Mouse (Mus musculus) monocyte, adult 5-6 weeks (primary cell): ENCODE results near the gene Ppp1r37. TPM values are rescaled to one million over a fixed set of nuclear protein-coding genes. Genes with fewer than 3 reads are reported as not detected.

Source experiments
- total RNA-seq: library from RNA; stranded (forward); fragments of 200-1000, 200-491, 200-594 nt; gene quantifications from 3 replicates; pipeline ENCODE4 v1.2.3, GENCODE M21; 2017

Gene Ppp1r37
- total RNA-seq, 1 experiment from 2014 or later: 8.9 TPM

Other genes with a start within 250 kb of the Ppp1r37 start
- gene Ercc1, start 218.3 kb downstream of the Ppp1r37 start, total RNA-seq: 15.0 to 19.8 TPM (median 18.0 TPM) in 3 replicates
- gene Cd3eap, start 203.6 kb downstream of the Ppp1r37 start, total RNA-seq: 6.9 to 8.9 TPM (median 7.2 TPM) in 3 replicates
- not detected in 3 replicates for gene Ppp1r13l, start 203.3 kb downstream of the Ppp1r37 start, total RNA-seq
- gene Ercc2, start 181.1 kb downstream of the Ppp1r37 start, total RNA-seq: 21.0 to 32.4 TPM (median 25.4 TPM) in 3 replicates
- gene Klc3, start 159.0 kb downstream of the Ppp1r37 start, total RNA-seq: 1.6 TPM in 2 of 3 replicates, not detected in the other
- not detected in 3 replicates for gene Ckm, start 158.3 kb downstream of the Ppp1r37 start, total RNA-seq
- gene Mark4, start 104.3 kb downstream of the Ppp1r37 start, total RNA-seq: 9.0 to 21.1 TPM (median 9.6 TPM) in 3 replicates
- gene Exoc3l2, start 99.7 kb downstream of the Ppp1r37 start, total RNA-seq: 0.11 to 1.4 TPM (median 0.49 TPM) in 3 replicates
- 3.5 to 4.4 TPM (median 4.0 TPM) in 3 replicates for gene Bloc1s3, start 54.7 kb downstream of the Ppp1r37 start, total RNA-seq
- gene Trappc6a, start 54.7 kb downstream of the Ppp1r37 start, total RNA-seq: 19.9 to 35.2 TPM (median 23.4 TPM) in 3 replicates
- gene Nkpd1, start 45.2 kb downstream of the Ppp1r37 start, total RNA-seq: not detected in 3 replicates
- gene Zfp296, start 14.2 kb upstream of the Ppp1r37 start, total RNA-seq: 4.2 to 8.9 TPM (median 5.1 TPM) in 3 replicates
- 52.9 to 68.5 TPM (median 62.3 TPM) in 3 replicates for gene Gemin7, start 14.5 kb upstream of the Ppp1r37 start, total RNA-seq
- 43.4 to 59.5 TPM (median 53.5 TPM) in 3 replicates for gene Clasrp, start 41.4 kb upstream of the Ppp1r37 start, total RNA-seq
- 26.3 to 29.9 TPM (median 27.3 TPM) in 3 replicates for gene Relb, start 66.4 kb upstream of the Ppp1r37 start, total RNA-seq
- 42.6 to 53.9 TPM (median 51.1 TPM) in 3 replicates for gene Clptm1, start 102.0 kb upstream of the Ppp1r37 start, total RNA-seq
- gene Apoc2, start 114.9 kb upstream of the Ppp1r37 start, total RNA-seq: 221 to 583 TPM (median 515 TPM) in 3 replicates
- not detected in 3 replicates for gene Gm44805, start 118.3 kb upstream of the Ppp1r37 start, total RNA-seq
- 0.48 TPM in 1 of 3 replicates, not detected in the others for gene Apoc4, start 118.4 kb upstream of the Ppp1r37 start, total RNA-seq
- gene Apoc1, start 129.6 kb upstream of the Ppp1r37 start, total RNA-seq: 10.9 to 16.5 TPM (median 12.4 TPM) in 3 replicates
- gene Apoe, start 136.1 kb upstream of the Ppp1r37 start, total RNA-seq: 4,026 to 6,646 TPM (median 6,582 TPM) in 3 replicates
- 19.6 to 24.2 TPM (median 23.8 TPM) in 3 replicates for gene Tomm40, start 152.4 kb upstream of the Ppp1r37 start, total RNA-seq
- gene Nectin2, start 187.4 kb upstream of the Ppp1r37 start, total RNA-seq: not detected in 3 replicates
- gene Bcam, start 207.9 kb upstream of the Ppp1r37 start, total RNA-seq: not detected in 3 replicates
- gene Cblc, start 233.7 kb upstream of the Ppp1r37 start, total RNA-seq: not detected in 3 replicates